Comparison of ENCODE assay signal across 16 mouse cellular contexts in genomic region chr19:45549128-45549915, GRCm38 (mm10). TPM values are rescaled to one million over a fixed set of nuclear protein-coding genes. Genes with fewer than 3 reads are reported as not detected.
DNase-seq lines count a peak whose midpoint lies in the region; ATAC-seq and TF ChIP-seq lines count a peak whose summit lies in the region.
"Had no signal": no experiment of that assay in that cellular context is flagged by ENCODE, and none has a peak within 500 bp of the region (broad histone marks: within the 10 kb centered on the region; RNA-seq: fewer than 3 reads in every experiment).

No protein-coding gene starts in this region.

- no peak overlapping the region for H3K27ac ChIP-seq in kidney, adult 2 months (ENCODE audit: insufficient read depth, low read depth, low read length)
- no peak overlapping the region for H3K27ac ChIP-seq in ES-E14 (ENCODE audit: insufficient read depth, low read depth, low read length, poor library complexity, severe bottlenecking)
- H3K27ac ChIP-seq in liver, embryonic 15.5 days (replicated peaks): peak overlapping the region; percentile 41; the same call in 1 of the 2 replicates
- H3K27ac ChIP-seq in left cerebral cortex, adult 2 months: no peak overlapping the region
- H3K27ac ChIP-seq: hindbrain, embryonic 10.5 days; limb, embryonic 15.5 days had no signal

- no peak for TF ChIP-seq CTCF in kidney, adult 2 months (conservative IDR thresholded peaks at IDR 0.05; ENCODE audit: insufficient read depth, insufficient read length, low read depth, low read length)
- TF ChIP-seq CTCF in E14TG2a.4 (conservative IDR thresholded peaks at IDR 0.05; ENCODE audit: low read length): no peak
- TF ChIP-seq CTCF in left cerebral cortex, adult 2 months (IDR thresholded peaks at IDR 0.05): no peak

- TF ChIP-seq POLR2A in kidney, adult 2 months (IDR thresholded peaks at IDR 0.05; ENCODE audit: low read depth, low read length): no peak

- peak; percentile 13 for DNase-seq in kidney, adult 2 months
- DNase-seq in kidney, postnatal 36 days: no peak
- DNase-seq in ES-E14 (ENCODE audit: low read depth, low spot score): no peak
- no peak for DNase-seq in embryo, embryonic 9.5 days (ENCODE audit: extremely low spot score)
- no peak for DNase-seq in left cerebral cortex, adult 2 months (ENCODE audit: extremely low spot score in 1 of 2, low spot score in 2 of 2)
- DNase-seq: adrenal gland, postnatal 14 days; cerebellum, adult 8-10 months; gastrocnemius, postnatal 14 days; lung, postnatal 36 days had no signal

- H3K4me3 ChIP-seq in kidney, adult 2 months (ENCODE audit: insufficient read depth, low read depth, low read length): no peak overlapping the region
- H3K4me3 ChIP-seq in E14TG2a.4 (replicated peaks; ENCODE audit: low read length): peak overlapping the region; percentile 69
- peak overlapping the region; percentile 34 to 43; a peak in 3 of 4 replicates for H3K4me3 ChIP-seq in ES-E14 (ENCODE audit: insufficient read depth in 1 of 2, low read depth in 1 of 2, low read length in 2 of 2, poor library complexity in 1 of 2, severe bottlenecking in 1 of 2)
- H3K4me3 ChIP-seq in liver, embryonic 15.5 days (replicated peaks): no peak overlapping the region
- H3K4me3 ChIP-seq in left cerebral cortex, adult 2 months: no peak overlapping the region
- H3K4me3 ChIP-seq: hindbrain, embryonic 10.5 days; limb, embryonic 15.5 days had no signal

- intact Hi-C loops in left cerebral cortex, adult 2 months (cut with DNase I): loop anchor here (10.0 kb wide), 1 partner anchor 475 kb away; the partner anchor contains the start of gene Kazald1

- H3K9me3 ChIP-seq in E14TG2a.4 (ENCODE audit: low read length): no peaks in the 10 kb centered on the region
- no peaks in the 10 kb centered on the region for H3K9me3 ChIP-seq in ES-E14 (ENCODE audit: control insufficient read depth, insufficient read depth, low read depth, low read length)
- no peaks in the 10 kb centered on the region for H3K9me3 ChIP-seq in liver, embryonic 15.5 days (replicated peaks)
- H3K9me3 ChIP-seq: hindbrain, embryonic 10.5 days; limb, embryonic 15.5 days had no signal

- ATAC-seq in liver, embryonic 15.5 days (ENCODE audit: insufficient read depth): peak; percentile 43
- ATAC-seq: forebrain, embryonic 16.5 days; intestine, embryonic 16.5 days had no signal

- no peaks in the 10 kb centered on the region for H3K36me3 ChIP-seq in kidney, adult 2 months (ENCODE audit: control insufficient read depth, insufficient read depth, low read length)
- peaks cover 25% of the 10 kb centered on the region for H3K36me3 ChIP-seq in E14TG2a.4 (ENCODE audit: insufficient read depth, low read length)
- H3K36me3 ChIP-seq in ES-E14 (ENCODE audit: control insufficient read depth, insufficient read depth, low read length, poor library complexity, severe bottlenecking): peaks cover 16% of the 10 kb centered on the region
- peaks cover 14% of the 10 kb centered on the region; the same call in 1 of the 2 replicates for H3K36me3 ChIP-seq in liver, embryonic 15.5 days (replicated peaks)

- 54% methylated on average over 23 of the region's 23 CpGs for WGBS in kidney, adult 2 months
- 76% methylated on average over 23 of the region's 23 CpGs for WGBS in liver, embryonic 15.5 days (ENCODE audit: insufficient replicate concordance)

- in situ Hi-C loops in ES-E14 (cut with MboI; ENCODE audit: low sequenced_read_pairs in 2 of 2, unreplicated experiment in 2 of 2): loop anchor here (5.0 to 10.0 kb wide), 2 partner anchors 325 to 327 kb away; no protein-coding TSS in a partner anchor

- no peaks in the 10 kb centered on the region for H3K27me3 ChIP-seq in kidney, adult 2 months (replicated peaks; ENCODE audit: control insufficient read depth, insufficient read depth, low read length)
- peaks cover 46% of the 10 kb centered on the region for H3K27me3 ChIP-seq in E14TG2a.4 (ENCODE audit: insufficient read depth, low read length)
- peaks cover 17% of the 10 kb centered on the region for H3K27me3 ChIP-seq in liver, embryonic 15.5 days

- H3K9ac ChIP-seq in ES-E14 (ENCODE audit: insufficient read depth, low read depth, low read length, poor library complexity, severe bottlenecking): 0 out of 2 replicates have a peak overlapping the region, but pooled peaks have one; percentile 22
- no peak overlapping the region for H3K9ac ChIP-seq in liver, embryonic 15.5 days
- H3K9ac ChIP-seq: limb, embryonic 15.5 days had no signal

- no peaks in the 10 kb centered on the region for H3K4me1 ChIP-seq in kidney, adult 2 months (ENCODE audit: control insufficient read depth, insufficient read depth, low read length)
- peaks cover 61% of the 10 kb centered on the region for H3K4me1 ChIP-seq in E14TG2a.4 (replicated peaks; ENCODE audit: low read depth, low read length)
- peaks cover 4 to 13% of the 10 kb centered on the region in 2 experiments; a peak in 1 of 4 replicates for H3K4me1 ChIP-seq in ES-E14 (ENCODE audit: control insufficient read depth in 2 of 2, insufficient read depth in 2 of 2, low read length in 2 of 2, poor library complexity in 1 of 2)
- H3K4me1 ChIP-seq in liver, embryonic 15.5 days (replicated peaks): peaks cover 52% of the 10 kb centered on the region

- H3K4me2 ChIP-seq in liver, embryonic 15.5 days: no peak overlapping the region
- H3K4me2 ChIP-seq: limb, embryonic 15.5 days; midbrain, embryonic 11.5 days had no signal

TF ChIP-seq in ES-E14, 5 proteins besides CTCF, POLR2A, EP300 and RAD21:
- TF ChIP-seq HCFC1 (IDR thresholded peaks at IDR 0.05; ENCODE audit: borderline replicate concordance, insufficient read depth, low read length) (no peak), ZNF384 (IDR thresholded peaks at IDR 0.05; ENCODE audit: low read depth, low read length) (no peak), CHD2 (IDR thresholded peaks at IDR 0.05; ENCODE audit: low read depth, low read length) (no peak), MAFK (IDR thresholded peaks at IDR 0.05; ENCODE audit: insufficient read depth, low read depth, low read length) (no peak), ZC3H11A (IDR thresholded peaks at IDR 0.05; ENCODE audit: borderline replicate concordance, low read depth, low read length) (no peak)

RNA-seq across cellular contexts. Expression of gene Poll, which starts 11.0 kb away (rescaled TPM):
- polyA plus RNA-seq in kidney, adult 2 months (2012; rRNA removed): 12.6 and 13.3 TPM in 2 replicates
- 13.4 and 16.0 TPM in 2 replicates for total RNA-seq in ES-E14 (2012; rRNA removed)
- polyA plus RNA-seq in liver, embryonic 15.5 days (2015; fragmentation: Nextera tagmentation; extraction: Ambion mirVana): 5.0 and 5.4 TPM in 2 replicates
- total RNA-seq in left cerebral cortex, adult 2 months (2021): 10 to 100 TPM in 1 of 2 experiments, 1 to 10 TPM in 1; 9.7 to 10.3 TPM

RNA-seq across cellular contexts. Expression of gene Gm17018, which starts 11.1 kb away (rescaled TPM):
- polyA plus RNA-seq in kidney, adult 2 months (2012; rRNA removed): 10.9 and 16.3 TPM in 2 replicates
- total RNA-seq in ES-E14 (2012; rRNA removed): 15.0 and 17.5 TPM in 2 replicates
- 12.1 and 12.8 TPM in 2 replicates for polyA plus RNA-seq in liver, embryonic 15.5 days (2015; fragmentation: Nextera tagmentation; extraction: Ambion mirVana)
- total RNA-seq in left cerebral cortex, adult 2 months (2021): 10 to 100 TPM; 76.2 to 79.1 TPM

Comparison
In these comparisons a context has a peak if more than half of its experiments do, and no peak if none do; other contexts are left out.
1. H3K4me3 ChIP-seq: peak in E14TG2a.4 (single experiment) and ES-E14 (2 of 2); none in kidney, adult 2 months (single experiment), liver, embryonic 15.5 days (single experiment) and left cerebral cortex, adult 2 months (single experiment).